Mouse (Mus musculus) MEL (cell line): Measurements from ENCODE around the gene Cmbl. TPM values are rescaled to one million over a fixed set of nuclear protein-coding genes. Genes with fewer than 3 reads are reported as not detected.

Source experiments
- DNase-seq: peaks from one replicate; pipeline ENCODE4 v3.0.0; 2011; ENCODE audit warnings: low read depth, low spot score
- H3K27ac ChIP-seq: 2 replicates; pipeline ENCODE4 v1.5.1; 2012; ENCODE audit warnings: low read depth, mild to moderate bottlenecking, control low read depth, low read length, moderate library complexity; ENCODE audit not compliant: control insufficient read depth
- H3K27me3 ChIP-seq, 2 experiments: fragments of 150-350 bp in 1 of 2; sonication (generic) in 1 of 2; 2 replicates each; pipeline ENCODE4 v1.6.1; 2012; ENCODE audit warnings: low read length in 2 of 2, mild to moderate bottlenecking in 2 of 2, improper control_type of control experiment in 1 of 2, moderate library complexity in 1 of 2; ENCODE audit not compliant: insufficient read depth in 2 of 2, control insufficient read depth in 1 of 2
- H3K36me3 ChIP-seq, 2 experiments: 2 replicates each; pipeline ENCODE4 v1.6.1; 2012 to 2014; ENCODE audit warnings: low read length in 2 of 2, improper control_type of control experiment in 1 of 2, inconsistent platforms in 1 of 2, mild to moderate bottlenecking in 1 of 2; ENCODE audit not compliant: insufficient read depth in 2 of 2, control insufficient read depth in 1 of 2
- H3K4me1 ChIP-seq, 2 experiments: fragments of 150-350 bp in 1 of 2; sonication (generic) in 1 of 2; 2 replicates each; pipeline ENCODE4 v1.6.1; 2012; ENCODE audit warnings: low read length in 2 of 2, improper control_type of control experiment in 1 of 2, mild to moderate bottlenecking in 1 of 2; ENCODE audit not compliant: insufficient read depth in 2 of 2, control insufficient read depth in 1 of 2
- H3K4me3 ChIP-seq, 2 experiments: fragments of 150-350 bp in 1 of 2; sonication (generic) in 1 of 2; 2 replicates each; pipeline ENCODE4 v1.5.1; 2012; ENCODE audit warnings: low read depth in 2 of 2, low read length in 2 of 2, mild to moderate bottlenecking in 2 of 2, moderate library complexity in 2 of 2, control low read depth in 1 of 2, improper control_type of control experiment in 1 of 2; ENCODE audit not compliant: control insufficient read depth in 1 of 2, insufficient read depth in 1 of 2
- H3K79me2 ChIP-seq: 2 replicates; pipeline ENCODE4 v1.6.1; 2012; ENCODE audit warnings: mild to moderate bottlenecking, low read length, moderate library complexity; ENCODE audit not compliant: control insufficient read depth, poor library complexity, insufficient read depth
- H3K9ac ChIP-seq: 2 replicates; pipeline ENCODE4 v1.6.1; 2012; ENCODE audit warnings: low read depth, mild to moderate bottlenecking, control low read depth, low read length, moderate library complexity; ENCODE audit not compliant: control insufficient read depth, poor library complexity, severe bottlenecking
- H3K9me3 ChIP-seq: fragments of 150-350 bp; sonication (generic); replicated peaks from 2 replicates; pipeline ENCODE4 v1.6.1; 2012; ENCODE audit warnings: mild to moderate bottlenecking, low read length, improper control_type of control experiment, moderate library complexity; ENCODE audit not compliant: insufficient read depth
- BHLHE40 ChIP-seq: IDR thresholded peaks from 2 replicates; pipeline ENCODE4 v1.6.1; 2012; ENCODE audit warnings: low read depth, mild to moderate bottlenecking, inconsistent platforms, low read length, improper control_type of control experiment, borderline replicate concordance
- CHD2 ChIP-seq: IDR thresholded peaks from 2 replicates; pipeline ENCODE4 v1.6.1; 2011; ENCODE audit warnings: low read length, improper control_type of control experiment
- CTCF ChIP-seq, 3 experiments: IDR thresholded peaks in 2 of 3; conservative IDR thresholded peaks in 1 of 3; 2 replicates each; pipeline ENCODE4 v1.5.1; 2011 to 2012; ENCODE audit warnings: low read length in 3 of 3, low read depth in 2 of 3, mild to moderate bottlenecking in 2 of 3, improper control_type of control experiment in 1 of 3, inconsistent platforms in 1 of 3, mixed read lengths in 1 of 3, moderate library complexity in 1 of 3; ENCODE audit not compliant: control insufficient read depth in 1 of 3, insufficient read depth in 1 of 3, poor library complexity in 1 of 3, severe bottlenecking in 1 of 3
- E2F4 ChIP-seq: IDR thresholded peaks from 2 replicates; pipeline ENCODE4 v1.6.1; 2011; ENCODE audit warnings: low read depth, low read length, improper control_type of control experiment, borderline replicate concordance
- EP300 ChIP-seq, 2 experiments: IDR thresholded peaks; 2 replicates each; pipeline ENCODE4 v1.6.1; 2011; ENCODE audit warnings: improper control_type of control experiment in 2 of 2, low read length in 2 of 2, low read depth in 1 of 2, mild to moderate bottlenecking in 1 of 2
- ETS1 ChIP-seq: IDR thresholded peaks from 2 replicates; pipeline ENCODE4 v1.6.1; 2012; ENCODE audit warnings: low read depth, mild to moderate bottlenecking, inconsistent platforms, low read length, improper control_type of control experiment, moderate library complexity
- GABPA ChIP-seq: IDR thresholded peaks from 2 replicates; pipeline ENCODE4 v1.6.1; 2012; ENCODE audit warnings: low read depth, mild to moderate bottlenecking, inconsistent platforms, low read length, improper control_type of control experiment, moderate library complexity
- GATA1 ChIP-seq: IDR thresholded peaks from 2 replicates; pipeline ENCODE4 v1.6.1; 2011; ENCODE audit warnings: low read depth, low read length, improper control_type of control experiment
- HCFC1 ChIP-seq: IDR thresholded peaks from 2 replicates; pipeline ENCODE4 v1.6.1; 2012; ENCODE audit warnings: low read depth, mild to moderate bottlenecking, inconsistent platforms, low read length, improper control_type of control experiment, moderate library complexity
- JUND ChIP-seq: IDR thresholded peaks from 2 replicates; pipeline ENCODE4 v1.6.1; 2011; ENCODE audit warnings: low read depth, mild to moderate bottlenecking, improper control_type of control experiment, low read length
- KAT2A ChIP-seq: conservative IDR thresholded peaks from 2 replicates; pipeline ENCODE4 v1.6.1; 2012; ENCODE audit warnings: low read depth, low read length, improper control_type of control experiment, inconsistent platforms
- MAFK ChIP-seq: IDR thresholded peaks from 2 replicates; pipeline ENCODE4 v1.6.1; 2011; ENCODE audit warnings: low read depth, mild to moderate bottlenecking, low read length, improper control_type of control experiment, borderline replicate concordance
- MAX ChIP-seq: IDR thresholded peaks from 2 replicates; pipeline ENCODE4 v1.6.1; 2011; ENCODE audit warnings: low read length, improper control_type of control experiment
- MEF2A ChIP-seq: IDR thresholded peaks from 2 replicates; pipeline ENCODE4 v1.6.1; 2014; ENCODE audit warnings: low read depth, mild to moderate bottlenecking, inconsistent platforms, low read length, improper control_type of control experiment; ENCODE audit not compliant: poor library complexity, insufficient replicate concordance, severe bottlenecking; ENCODE audit errors: extremely low read depth
- MXI1 ChIP-seq: IDR thresholded peaks from 2 replicates; pipeline ENCODE4 v1.6.1; 2011; ENCODE audit warnings: mild to moderate bottlenecking, low read depth, low read length, improper control_type of control experiment
- MYB ChIP-seq: IDR thresholded peaks from 2 replicates; pipeline ENCODE4 v1.6.1; 2011; ENCODE audit warnings: mild to moderate bottlenecking, low read depth, low read length, improper control_type of control experiment
- MYC ChIP-seq: IDR thresholded peaks from 2 replicates; pipeline ENCODE4 v1.6.1; 2011; ENCODE audit warnings: low read depth, mild to moderate bottlenecking, low read length, improper control_type of control experiment, moderate library complexity
- NELFE ChIP-seq: IDR thresholded peaks from 2 replicates; pipeline ENCODE4 v1.6.1; 2011; ENCODE audit warnings: low read depth, low read length, improper control_type of control experiment
- NRF1 ChIP-seq: IDR thresholded peaks from 2 replicates; pipeline ENCODE4 v1.6.1; 2014; ENCODE audit warnings: low read depth, mild to moderate bottlenecking, inconsistent platforms, low read length, improper control_type of control experiment, moderate library complexity; ENCODE audit not compliant: poor library complexity, insufficient read depth, severe bottlenecking
- POLR2A ChIP-seq, 2 experiments: IDR thresholded peaks; 2 replicates each; pipeline ENCODE4 v1.6.1; 2011 to 2012; ENCODE audit warnings: low read length in 2 of 2, mild to moderate bottlenecking in 2 of 2, control low read depth in 1 of 2, improper control_type of control experiment in 1 of 2, low read depth in 1 of 2, moderate library complexity in 1 of 2; ENCODE audit not compliant: control insufficient read depth in 1 of 2, insufficient read depth in 1 of 2, poor library complexity in 1 of 2
- POLR2AphosphoS2 ChIP-seq: IDR thresholded peaks from 2 replicates; pipeline ENCODE4 v1.6.1; 2011; ENCODE audit warnings: low read length, improper control_type of control experiment
- POLR2AphosphoS5 ChIP-seq: IDR thresholded peaks from 2 replicates; pipeline ENCODE4 v1.6.1; 2012; ENCODE audit warnings: low read depth, borderline replicate concordance, mild to moderate bottlenecking, inconsistent platforms, low read length, moderate library complexity, mixed read lengths
- RAD21 ChIP-seq: IDR thresholded peaks from 2 replicates; pipeline ENCODE4 v1.6.1; 2011; ENCODE audit warnings: mild to moderate bottlenecking, low read depth, low read length, improper control_type of control experiment
- RCOR1 ChIP-seq: IDR thresholded peaks from 2 replicates; pipeline ENCODE4 v1.6.1; 2012; ENCODE audit warnings: low read depth, mild to moderate bottlenecking, inconsistent platforms, low read length, improper control_type of control experiment
- SIN3A ChIP-seq: IDR thresholded peaks from 2 replicates; pipeline ENCODE4 v1.6.1; 2012; ENCODE audit warnings: low read length, improper control_type of control experiment, inconsistent platforms
- SMC3 ChIP-seq: IDR thresholded peaks from 2 replicates; pipeline ENCODE4 v1.6.1; 2011; ENCODE audit warnings: low read depth, low read length, improper control_type of control experiment
- TAL1 ChIP-seq: IDR thresholded peaks from 2 replicates; pipeline ENCODE4 v1.6.1; 2012; ENCODE audit warnings: mild to moderate bottlenecking, inconsistent platforms, low read length, moderate library complexity, mixed read lengths
- TBP ChIP-seq: IDR thresholded peaks from 2 replicates; pipeline ENCODE4 v1.8.0; 2011; ENCODE audit warnings: low read depth, low read length, improper control_type of control experiment
- TCF12 ChIP-seq: IDR thresholded peaks from 2 replicates; pipeline ENCODE4 v1.6.1; 2014; ENCODE audit warnings: low read depth, mild to moderate bottlenecking, inconsistent platforms, low read length, improper control_type of control experiment, moderate library complexity
- UBTF ChIP-seq: IDR thresholded peaks from 2 replicates; pipeline ENCODE4 v1.6.1; 2012; ENCODE audit warnings: low read depth, mild to moderate bottlenecking, inconsistent platforms, low read length, improper control_type of control experiment, moderate library complexity, borderline replicate concordance; ENCODE audit not compliant: insufficient read depth
- USF1 ChIP-seq: IDR thresholded peaks from 2 replicates; pipeline ENCODE4 v1.6.1; 2014; ENCODE audit warnings: low read depth, mild to moderate bottlenecking, inconsistent platforms, low read length, improper control_type of control experiment, moderate library complexity
- USF2 ChIP-seq, 2 experiments: IDR thresholded peaks; 2 replicates each; pipeline ENCODE4 v1.6.1; 2011 to 2012; ENCODE audit warnings: improper control_type of control experiment in 2 of 2, low read length in 2 of 2, borderline replicate concordance in 1 of 2, inconsistent platforms in 1 of 2, low read depth in 1 of 2, mild to moderate bottlenecking in 1 of 2; ENCODE audit not compliant: insufficient read depth in 1 of 2
- ZC3H11A ChIP-seq: IDR thresholded peaks from 2 replicates; pipeline ENCODE4 v1.6.1; 2012; ENCODE audit warnings: low read depth, mild to moderate bottlenecking, inconsistent platforms, low read length, improper control_type of control experiment
- ZKSCAN1 ChIP-seq: IDR thresholded peaks from 2 replicates; pipeline ENCODE4 v1.6.1; 2012; ENCODE audit warnings: low read depth, mild to moderate bottlenecking, inconsistent platforms, low read length, improper control_type of control experiment, moderate library complexity
- ZMIZ1 ChIP-seq: IDR thresholded peaks from 2 replicates; pipeline ENCODE4 v1.6.1; 2012; ENCODE audit warnings: low read depth, mild to moderate bottlenecking, inconsistent platforms, low read length, improper control_type of control experiment, moderate library complexity
- polyA plus RNA-seq, 2 experiments: library from polyadenylated mRNA; stranded (reverse) in 1 of 2; unstranded in 1 of 2; fragments of >175 nt in 1 of 2; fragments of >200 nt in 1 of 2; gene quantifications; 2 replicates each; pipeline versions ENCODE4 v1.2.1 to v1.2.4; 2012; ENCODE audit warnings: low replicate concordance in 2 of 2, low read depth in 1 of 2; ENCODE audit not compliant: insufficient read length in 2 of 2, insufficient read depth in 1 of 2, missing spikeins in 1 of 2
- total RNA-seq: library from RNA; depleted of rRNA; stranded (reverse); fragments of 300-350 nt; gene quantifications from 2 replicates; pipeline ENCODE4 v1.2.3, GENCODE M21; 2012

Cmbl gene
- total and polyA plus RNA-seq, 3 experiments: 0.22 to 0.31 TPM; not detected in 1

- Histone ChIP-seq H3K27me3 (no peaks in the 10 kb centered on the region), H3K4me1 (peaks cover 44 to 58% of the 10 kb centered on the region in 2 experiments), H3K79me2 (no peaks in the 10 kb centered on the region), H3K9me3 (no peaks in the 10 kb centered on the region), H3K4me3 (peak overlapping the region; percentile 43 to 88), H3K36me3 (peaks cover 0 to 53% of the 10 kb centered on the region in 2 experiments; a peak in 2 of 4 replicates), H3K27ac (peak overlapping the region; percentile 74), H3K9ac (peak overlapping the region; percentile 50)
- peak; percentile 85 for DNase-seq
- TF ChIP-seq NRF1 (no peak), JUND (no peak), GABPA (no peak), ZKSCAN1 (no peak), MAFK (no peak), KAT2A (no peak), MYC (peak; percentile 46; the same call in 1 of the 2 replicates), SMC3 (no peak), TAL1 (peak; percentile 93), TCF12 (peak; percentile 87), TBP (no peak), CHD2 (peak; percentile 18; the same call in 1 of the 2 replicates), UBTF (no peak), GATA1 (peak; percentile 84), EP300 (IDR thresholded peaks at IDR 0.05; ENCODE audit: low read depth in 1 of 2, low read length in 2 of 2) (peak; percentile 53 to 90; a peak in 3 of 4 replicates), SIN3A (peak; percentile 43; the same call in 1 of the 2 replicates), E2F4 (no peak), ZC3H11A (no peak), POLR2AphosphoS5 (no peak; the same call in 1 of the 2 replicates), USF2 (IDR thresholded peaks at IDR 0.05; ENCODE audit: borderline replicate concordance in 1 of 2, insufficient read depth in 1 of 2, low read depth in 1 of 2, low read length in 2 of 2) (no peak), MYB (peak; percentile 40; the same call in 1 of the 2 replicates), RAD21 (no peak), USF1 (no peak), ETS1 (peak; percentile 71), CTCF (IDR thresholded peaks at IDR 0.05 in 2 of 3, conservative IDR thresholded peaks at IDR 0.05 in 1 of 3; ENCODE audit: control insufficient read depth in 1 of 3, insufficient read depth in 1 of 3, low read depth in 2 of 3, low read length in 3 of 3, poor library complexity in 1 of 3, severe bottlenecking in 1 of 3) (no peak), POLR2A (IDR thresholded peaks at IDR 0.05; ENCODE audit: control insufficient read depth in 1 of 2, insufficient read depth in 1 of 2, low read depth in 1 of 2, low read length in 2 of 2, poor library complexity in 1 of 2) (no peak; a peak in 1 of 4 replicates), ZMIZ1 (no peak), MAX (no peak), POLR2AphosphoS2 (no peak), MXI1 (no peak; the same call in 1 of the 2 replicates), MEF2A (no peak), RCOR1 (peak; percentile 79), BHLHE40 (no peak), HCFC1 (no peak; the same call in 1 of the 2 replicates), NELFE (no peak)
Measured at GRCm38 (mm10) chr15:31539643-31540512, 25.3 kb upstream of the Cmbl start.
